Mouse (Mus musculus) erythroblast, embryonic 14.5 days (primary cell): ENCODE results near the gene Ifrd2.

Source experiments
- GATA1 ChIP-seq: IDR thresholded peaks from 2 replicates; pipeline ENCODE4 v1.6.1; 2012; ENCODE audit warnings: low read length, inconsistent platforms, mixed read lengths
- TAL1 ChIP-seq: IDR thresholded peaks from 3 replicates; pipeline ENCODE4 v1.6.1; 2012; ENCODE audit warnings: low read length, inconsistent platforms, mixed read lengths

DNA sequence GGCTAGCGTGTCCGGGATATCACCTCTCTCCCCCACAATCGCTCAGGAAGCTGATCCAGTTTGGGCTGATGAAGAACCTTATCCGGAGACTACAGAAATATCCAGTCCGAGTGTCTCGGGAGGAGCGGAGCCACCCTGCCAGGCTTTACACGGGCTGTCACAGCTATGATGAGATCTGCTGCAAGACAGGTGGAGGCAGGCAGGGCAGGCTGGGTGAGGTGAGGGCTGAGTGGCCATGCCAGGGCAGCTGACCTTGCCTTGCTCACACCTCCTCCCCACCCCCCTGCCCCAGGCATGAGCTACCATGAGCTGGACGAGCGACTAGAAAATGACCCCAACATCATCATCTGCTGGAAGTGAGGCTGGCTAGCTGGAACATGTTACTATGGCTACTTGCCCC, 42.2 kb upstream of the Ifrd2 start:
- no peak for TF ChIP-seq GATA1
- TF ChIP-seq TAL1, result no peak
